Mouse (Mus musculus): ENCODE measurements around the gene Sema4d.

The Sema4d gene

DNA sequence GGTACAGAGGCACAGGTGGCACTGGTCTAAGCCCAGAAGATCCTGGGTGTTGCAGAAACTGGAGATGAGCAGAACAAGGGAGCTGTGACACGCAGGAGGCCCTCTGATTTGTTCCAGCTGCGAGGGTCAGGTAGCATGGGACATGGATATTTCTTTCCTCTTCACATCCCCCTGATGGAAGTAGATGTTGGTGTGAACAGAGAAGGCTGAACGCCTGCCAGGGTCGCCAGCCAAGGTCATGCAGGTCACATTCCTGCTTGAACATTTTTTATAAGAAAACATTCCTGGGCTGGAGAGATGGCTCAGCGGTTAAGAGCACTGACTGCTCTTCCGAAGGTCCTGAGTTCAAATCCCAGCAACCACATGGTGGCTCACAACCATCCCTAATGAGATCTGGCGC lies 66.2 kb downstream of the Sema4d start:
- DNase-seq (ENCODE audit: low spot score) = no peak

DNA sequence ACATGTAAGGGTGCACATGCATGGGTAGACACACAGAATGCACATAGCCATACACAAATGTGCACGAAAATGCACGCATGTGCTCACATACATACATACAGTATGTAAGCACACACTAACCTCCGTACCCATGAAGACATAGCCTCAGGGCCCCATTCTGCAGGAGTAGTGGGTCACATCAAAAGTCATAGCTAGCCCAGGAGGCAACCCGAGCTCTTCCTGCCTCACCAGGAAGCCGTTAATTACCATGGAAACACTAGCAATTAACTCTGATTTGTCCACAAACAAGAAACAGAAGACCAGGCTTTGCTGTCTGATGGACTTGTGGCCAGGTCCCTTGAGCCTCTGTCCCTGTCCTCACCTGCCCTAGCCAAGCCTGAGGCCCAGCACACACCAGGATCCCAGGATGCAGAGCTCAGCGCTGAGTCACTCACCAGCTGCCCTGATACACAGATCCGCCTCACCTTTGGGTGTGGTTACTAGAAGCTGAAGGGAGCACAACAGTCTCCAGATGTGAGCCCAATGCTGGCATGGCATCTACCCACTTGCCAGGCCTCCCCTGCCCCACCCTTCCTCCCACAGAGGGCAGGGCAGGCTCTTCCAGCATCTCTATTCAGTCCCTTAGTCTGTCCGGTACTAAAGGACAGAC lies 67.5 kb downstream of the Sema4d start:
- DNase-seq (ENCODE audit: low spot score) = no peak

DNA sequence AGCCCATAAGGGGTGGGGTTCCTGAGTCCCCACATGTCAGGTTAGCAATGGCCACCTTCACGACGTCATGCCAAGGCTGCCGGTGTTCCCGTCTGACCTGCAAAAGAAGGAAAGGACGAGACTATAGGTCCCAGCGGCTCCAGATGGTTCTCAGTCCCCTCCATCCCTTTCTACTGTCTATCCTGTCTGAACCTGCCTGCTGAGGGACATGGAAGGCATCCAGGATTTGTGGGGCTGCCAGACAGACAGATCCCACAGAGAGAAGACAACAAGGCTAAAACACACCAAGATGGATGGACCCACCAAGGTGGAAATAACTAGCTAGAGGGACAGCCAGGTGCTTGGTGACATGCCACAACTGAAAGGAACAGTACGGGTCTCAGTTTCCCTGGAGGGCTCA lies 68.1 kb downstream of the Sema4d start:
- DNase-seq (ENCODE audit: low spot score) = no peak

DNA sequence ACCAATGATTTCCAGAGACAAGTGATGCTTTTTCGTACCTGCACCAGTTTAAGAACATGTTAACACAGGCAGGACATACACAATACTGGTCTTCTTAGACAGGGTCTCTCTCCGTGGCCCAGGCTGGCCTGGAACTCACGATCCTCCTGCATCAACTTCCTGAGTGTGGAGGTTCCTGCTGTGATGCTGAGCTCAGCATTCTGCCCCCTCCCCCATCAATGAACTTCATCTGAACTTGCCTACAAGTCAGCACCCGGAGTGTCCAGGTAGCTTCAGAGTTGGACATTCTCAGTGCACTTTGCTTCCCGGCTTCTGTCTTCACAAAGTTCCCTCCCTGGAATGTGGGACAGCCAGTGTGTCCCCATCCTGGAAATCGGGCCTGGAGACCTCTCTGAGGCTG lies 69.0 kb downstream of the Sema4d start:
- DNase-seq (ENCODE audit: low spot score) = no peak

DNA sequence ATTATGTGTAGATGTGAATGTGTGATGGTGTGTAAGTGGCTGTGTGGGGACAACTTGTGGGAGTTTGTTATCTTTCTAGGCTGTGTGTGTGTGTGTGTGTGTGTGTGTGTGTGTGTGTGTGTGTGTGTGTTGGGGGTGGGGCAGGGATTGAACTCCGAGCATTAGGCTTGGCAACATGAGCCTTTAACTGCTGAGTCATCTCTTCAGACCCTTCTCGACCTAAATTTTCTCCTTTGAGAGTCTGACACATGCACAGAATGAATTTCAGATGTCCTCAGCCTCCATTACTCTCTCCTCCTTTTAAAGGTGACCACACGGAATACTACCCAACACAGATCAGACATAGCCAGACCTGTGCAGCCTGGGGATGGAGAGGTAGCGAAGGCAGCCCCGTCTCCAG lies 70.4 kb downstream of the Sema4d start:
- DNase-seq (ENCODE audit: low spot score) = no peak

DNA sequence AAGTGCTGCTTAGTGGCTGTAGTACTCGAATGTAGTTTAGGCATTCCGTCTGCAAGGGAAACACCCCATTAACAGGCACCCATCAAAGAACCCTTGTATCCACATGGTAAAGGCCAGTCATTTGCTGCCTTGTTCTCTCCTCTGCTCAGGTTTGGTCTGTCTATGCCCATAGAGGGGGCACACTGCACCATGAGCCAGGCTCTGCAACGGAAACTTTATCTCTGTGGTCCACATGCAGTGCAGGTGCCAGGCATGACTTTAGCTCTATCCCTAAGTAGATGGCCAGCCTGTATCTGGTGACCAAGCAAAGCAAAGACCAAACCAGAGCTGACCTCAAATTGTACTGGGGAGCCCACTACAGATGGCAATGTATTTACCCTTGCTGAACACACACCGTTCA lies 73.0 kb downstream of the Sema4d start:
- no peak for DNase-seq (ENCODE audit: low spot score)

DNA sequence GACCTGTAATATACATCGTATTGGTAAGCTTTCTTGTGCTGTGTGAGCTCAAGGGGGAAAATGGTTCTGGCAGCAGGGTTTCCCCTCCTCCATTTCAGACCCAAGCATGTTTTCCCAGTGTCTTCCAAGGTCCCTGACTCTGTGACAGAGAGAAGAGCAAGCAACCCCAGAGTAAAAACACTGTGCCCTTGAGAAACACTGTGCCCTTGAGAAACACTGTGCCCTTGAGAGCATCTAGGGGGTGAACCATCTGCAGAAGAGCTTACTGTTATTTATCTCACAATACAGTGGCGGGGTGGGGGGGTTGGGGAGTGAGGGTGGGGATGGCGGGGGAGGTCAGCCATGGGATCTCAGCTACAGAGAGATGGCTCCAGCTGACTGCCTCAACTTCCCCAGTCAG lies 74.3 kb downstream of the Sema4d start:
- no peak for DNase-seq (ENCODE audit: low spot score)

DNA sequence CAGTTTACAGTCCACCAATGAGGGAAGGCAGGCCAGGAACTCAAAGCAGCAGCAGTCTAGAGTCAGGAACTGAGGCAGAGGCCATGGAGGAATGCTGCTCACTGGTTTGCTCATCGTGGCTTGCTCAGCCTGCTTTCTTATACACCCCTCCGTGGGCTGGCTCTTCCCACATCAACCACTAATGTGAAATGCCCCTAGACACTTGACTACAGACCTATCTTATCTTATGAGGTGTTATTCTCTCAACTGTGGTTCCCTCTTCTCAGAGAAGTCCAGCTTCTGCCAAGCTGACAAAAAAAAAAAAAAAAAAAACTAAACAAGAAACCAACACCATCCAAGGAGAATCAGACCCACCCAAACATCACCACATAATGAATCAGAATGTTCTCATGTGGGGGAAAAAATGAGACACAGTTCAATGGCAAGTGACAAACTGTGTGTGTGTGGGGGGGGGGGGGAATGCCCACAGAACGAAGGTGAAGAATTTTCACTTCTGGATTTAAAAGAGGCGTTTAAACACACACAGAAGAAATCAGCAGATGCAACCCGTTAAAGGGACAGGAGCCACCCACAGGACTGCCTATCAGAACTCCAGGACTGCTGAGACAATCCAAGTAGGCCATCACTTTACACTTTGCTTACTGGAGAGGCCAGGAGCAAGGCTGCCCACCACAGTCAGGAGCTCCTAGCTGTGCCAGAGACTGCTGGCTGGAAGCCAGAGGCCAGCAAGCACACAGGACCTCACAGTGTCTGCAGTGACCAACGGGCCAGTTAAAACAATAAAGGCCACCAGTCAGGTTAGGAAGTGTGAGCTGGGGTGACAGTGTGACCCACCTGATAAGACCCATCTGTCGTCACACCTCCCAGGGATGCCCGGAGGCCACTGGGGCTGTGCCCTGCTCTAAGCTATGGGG lies 76.9 kb downstream of the Sema4d start:
- no peak for DNase-seq (ENCODE audit: low spot score)

DNA sequence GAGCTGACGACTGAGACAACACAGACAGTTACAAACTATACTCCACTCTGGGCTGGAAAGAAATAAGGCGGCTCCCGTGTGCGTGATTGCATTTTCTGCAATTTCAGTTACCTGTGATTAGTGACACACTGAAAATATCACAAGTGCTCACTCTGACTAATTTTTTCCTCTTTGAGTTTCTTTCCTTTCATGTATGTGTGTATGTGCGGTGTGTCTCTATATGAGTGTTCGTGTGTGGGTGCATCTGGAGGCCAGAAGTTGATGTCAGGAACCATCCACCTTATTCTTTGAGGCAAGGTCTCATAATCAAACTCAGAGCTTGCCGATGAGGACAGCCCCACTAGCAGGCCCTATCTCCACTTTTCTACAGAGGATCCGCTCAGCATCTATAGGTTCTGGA lies 81.5 kb downstream of the Sema4d start:
- no peak for DNase-seq (ENCODE audit: low spot score)

DNA sequence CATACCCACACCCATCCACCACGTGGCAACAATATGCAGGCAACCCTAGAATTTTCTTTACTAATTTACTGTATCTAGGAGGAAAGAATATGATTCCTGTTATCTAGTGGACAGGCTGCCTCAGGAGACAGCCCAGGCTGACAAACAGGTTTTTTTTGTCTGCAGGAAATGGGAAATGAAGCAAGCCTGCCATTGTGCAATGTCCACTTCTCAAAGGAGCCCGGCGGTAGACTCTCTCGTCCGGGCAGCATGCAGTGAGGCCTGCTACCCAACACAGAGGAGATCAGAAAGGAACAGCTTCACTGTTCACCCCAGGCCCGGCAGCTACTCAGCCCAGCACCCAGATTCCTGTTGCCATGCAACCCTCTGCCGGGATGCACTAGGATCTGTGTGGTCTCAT lies 82.8 kb downstream of the Sema4d start:
- no peak for DNase-seq (ENCODE audit: low spot score)

DNA sequence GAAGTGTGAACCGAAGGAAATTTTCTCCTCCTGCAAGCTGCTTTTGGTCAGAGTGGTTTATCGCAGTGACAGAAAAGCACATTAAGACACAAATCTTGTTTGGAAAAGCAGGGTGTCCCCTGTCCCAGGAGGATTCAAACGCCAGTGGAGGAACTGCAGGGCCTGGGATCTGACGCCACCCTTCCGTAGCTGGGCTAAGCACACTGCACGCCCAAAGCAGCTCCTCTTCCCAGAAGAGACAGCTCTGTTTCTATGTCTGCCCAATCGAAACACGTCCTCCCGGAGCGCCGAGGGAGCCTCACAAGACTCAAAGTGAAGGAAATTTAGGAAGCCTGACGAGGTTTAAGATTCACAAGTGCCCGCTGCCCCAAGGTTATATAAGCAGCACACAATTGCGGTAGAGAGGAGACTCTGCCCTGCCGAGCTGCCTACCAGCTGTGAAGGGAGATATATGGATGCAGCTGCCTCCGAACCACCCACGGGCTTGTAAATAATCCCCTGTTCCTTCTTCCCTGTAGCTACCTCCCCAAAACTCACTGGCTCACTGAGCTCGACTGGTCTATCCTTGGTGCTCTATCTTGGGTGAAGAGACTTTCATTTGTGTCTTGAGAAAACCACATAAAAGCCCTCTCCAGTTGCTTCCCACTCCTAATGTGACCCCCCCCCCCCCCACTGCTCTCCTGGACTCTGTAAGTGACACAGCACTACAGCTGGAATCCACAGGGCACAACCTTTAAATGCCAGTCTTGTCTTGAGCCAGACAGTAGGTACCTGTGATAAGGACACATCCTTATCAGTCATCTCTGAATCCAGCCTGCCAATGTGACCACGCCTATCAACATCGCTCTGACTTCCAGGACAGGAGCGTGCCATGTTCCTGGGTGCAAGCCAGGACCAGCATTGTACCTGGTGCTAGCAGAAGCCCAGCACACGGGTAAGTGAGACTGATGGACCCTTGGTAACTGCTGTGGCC lies 87.4 kb downstream of the Sema4d start:
- no peak for DNase-seq (ENCODE audit: low spot score)

DNA sequence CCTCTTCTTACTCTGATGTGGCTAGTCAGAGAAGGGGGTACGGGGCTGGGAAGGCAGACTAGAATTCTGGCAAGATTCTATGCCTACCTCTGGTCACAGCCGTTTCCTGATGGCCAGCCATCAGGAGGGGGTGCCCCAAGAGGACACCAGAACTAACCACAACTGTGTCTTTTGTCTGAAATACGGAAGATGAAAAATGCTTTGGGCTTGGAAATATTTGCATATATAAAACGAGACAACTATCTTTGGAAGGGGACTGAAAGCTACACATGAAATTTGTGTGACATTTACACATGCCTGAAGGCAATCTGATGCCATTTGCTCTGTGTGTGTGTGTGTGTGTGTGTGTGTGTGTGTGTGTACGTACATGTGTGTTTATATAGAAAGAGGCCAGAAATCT lies 89.7 kb downstream of the Sema4d start:
- no peak for DNase-seq (ENCODE audit: low spot score)

DNA sequence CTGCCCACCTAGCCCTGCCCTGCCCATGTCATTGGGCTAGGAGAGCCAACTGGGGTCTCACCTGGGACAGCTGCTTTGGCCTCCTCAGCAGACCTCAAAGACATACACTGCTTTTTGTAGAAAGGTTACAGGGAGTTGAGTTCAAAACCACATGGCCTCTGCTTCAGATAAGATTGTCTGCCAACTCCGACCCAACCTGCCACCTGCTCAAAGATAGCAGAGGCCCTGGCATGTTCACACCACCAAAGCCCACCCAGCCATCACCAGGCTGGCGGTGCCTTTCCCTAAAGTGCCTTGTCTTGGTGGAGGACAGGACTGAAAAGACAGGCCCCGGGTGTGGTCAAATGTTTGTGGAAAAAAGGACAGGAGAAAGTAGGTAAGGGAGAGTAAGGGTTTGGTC lies 95.2 kb downstream of the Sema4d start:
- DNase-seq (ENCODE audit: low spot score) = no peak

DNA sequence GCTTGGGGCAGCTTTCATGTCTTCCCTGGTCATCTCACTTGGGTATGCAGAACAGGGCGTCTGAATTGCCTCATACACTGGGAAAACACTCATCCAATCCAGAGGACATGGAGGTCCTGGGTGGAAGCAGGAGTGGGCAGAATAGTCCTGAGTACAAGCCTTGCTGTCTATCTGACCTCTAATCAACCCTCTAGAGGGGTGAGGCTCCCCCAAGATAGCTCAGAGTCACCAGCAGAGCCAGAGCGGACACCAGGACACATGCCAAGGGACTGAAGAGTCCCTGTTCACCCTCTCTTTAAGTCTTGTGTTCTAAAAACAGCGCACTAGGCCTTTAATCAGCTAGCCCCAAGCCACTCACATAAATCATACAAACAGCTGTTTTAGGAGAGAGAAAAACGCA lies 95.7 kb downstream of the Sema4d start:
- no peak for DNase-seq (ENCODE audit: low spot score)

DNA sequence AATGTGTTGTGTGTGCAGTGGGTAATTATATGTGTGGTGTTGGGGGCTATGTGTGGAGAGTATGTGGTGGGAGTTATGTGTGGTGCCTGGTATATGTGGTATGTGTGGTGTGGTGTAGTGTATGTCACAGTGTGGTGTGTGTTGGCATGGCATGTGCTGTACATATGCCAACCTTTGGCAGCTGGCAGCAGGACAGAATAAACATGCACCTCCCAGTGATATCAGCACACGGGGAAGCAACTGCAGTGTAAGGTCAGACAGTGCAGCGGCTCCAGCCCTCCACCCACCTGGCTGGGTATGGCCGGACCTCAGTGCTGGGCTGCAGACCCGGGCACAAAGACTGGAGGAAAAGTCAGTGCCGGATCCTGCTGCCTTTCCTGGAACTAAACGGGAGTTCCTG lies 96.1 kb downstream of the Sema4d start:
- no peak for DNase-seq (ENCODE audit: low spot score)

DNA sequence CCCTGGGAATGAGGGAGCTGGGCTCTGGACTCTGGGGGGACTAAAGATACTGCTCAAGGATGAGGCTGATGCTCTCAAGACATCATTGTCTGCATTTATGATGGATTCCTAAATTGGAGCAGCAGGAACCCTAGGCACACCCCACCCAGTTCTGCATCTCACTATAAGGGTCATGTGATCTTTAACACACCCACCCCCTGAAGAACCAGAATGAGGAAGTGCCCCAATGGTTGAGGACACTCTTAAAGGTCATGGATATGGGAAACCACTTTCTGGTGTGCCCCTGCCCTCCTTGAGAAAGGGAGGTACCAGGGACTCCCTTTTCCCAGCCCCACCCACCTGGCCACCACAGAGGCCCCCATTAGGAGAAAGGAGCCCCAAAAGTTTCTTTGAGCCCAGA lies 97.1 kb downstream of the Sema4d start:
- no peak for DNase-seq (ENCODE audit: low spot score)

DNA sequence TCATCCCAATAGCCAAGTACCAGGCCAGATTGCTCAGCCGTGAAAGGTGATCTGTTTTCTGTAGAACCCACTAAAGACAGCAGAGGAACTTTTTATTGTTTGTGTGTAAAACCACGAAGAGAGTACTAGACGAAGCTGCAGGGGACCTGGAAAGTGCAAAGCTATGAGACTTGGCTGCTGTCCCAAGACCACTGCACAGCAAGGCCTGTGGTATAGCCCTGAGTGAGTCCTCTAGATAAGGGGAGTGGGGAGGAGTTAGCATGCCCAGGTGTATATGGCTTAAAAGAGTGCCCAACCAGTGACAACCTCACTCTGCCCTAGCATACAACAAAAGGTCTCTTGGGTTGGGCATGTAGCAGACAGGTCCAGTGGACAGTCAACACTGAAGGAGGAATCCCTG lies 104.9 kb downstream of the Sema4d start:
- no peak for DNase-seq (ENCODE audit: low spot score)

DNA sequence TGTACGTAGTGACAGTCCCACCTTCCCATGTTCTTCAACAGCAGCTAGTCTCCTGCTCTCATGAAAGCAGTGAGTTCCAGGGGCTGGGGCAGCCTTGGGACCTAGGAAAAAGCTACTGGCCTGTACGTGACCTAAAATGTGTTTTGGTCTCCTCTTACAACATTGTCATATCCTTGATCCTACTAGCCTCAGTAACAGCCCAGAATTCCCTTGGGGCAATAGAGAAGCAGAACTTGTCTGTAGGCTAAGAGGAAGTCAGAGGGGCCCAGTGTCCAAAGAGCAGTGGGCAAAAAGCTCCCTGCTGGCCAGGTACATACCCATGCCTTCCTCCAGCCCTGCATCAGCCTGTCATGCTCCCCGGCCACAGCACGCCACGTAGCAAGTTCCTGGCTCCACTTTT lies 106.6 kb downstream of the Sema4d start:
- no peak for DNase-seq (ENCODE audit: low spot score)

DNA sequence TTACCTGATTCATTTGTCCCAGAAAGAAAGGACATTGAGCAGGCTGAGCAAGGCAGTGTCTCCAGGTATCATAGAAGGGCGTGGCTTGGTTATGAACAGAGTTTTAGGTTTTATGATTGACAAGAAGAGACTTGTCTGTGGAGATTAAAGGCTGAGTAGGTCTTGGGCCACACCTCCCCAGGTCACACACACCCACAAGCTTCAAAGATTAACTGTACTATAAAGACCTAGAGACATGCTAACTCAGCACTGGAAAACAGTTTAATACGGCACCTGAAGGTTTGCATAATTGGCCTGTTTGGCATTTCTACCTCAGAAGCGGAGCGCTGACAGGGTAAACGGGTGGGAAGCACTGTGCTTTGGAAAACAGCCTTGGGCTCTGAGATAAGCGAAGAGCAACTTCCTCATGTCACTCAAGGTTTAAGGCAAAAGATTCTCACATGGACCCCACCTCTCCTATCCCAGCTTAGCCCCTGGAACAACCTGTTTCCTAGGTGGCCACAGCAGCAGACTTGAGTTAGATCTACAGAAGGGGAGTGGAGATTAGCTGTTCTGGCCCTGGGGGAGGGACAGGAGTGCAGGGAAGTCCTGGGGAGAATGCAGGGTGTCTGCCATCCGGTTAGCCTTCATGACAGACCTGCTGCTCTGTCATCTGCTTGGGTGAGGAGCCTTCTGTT lies 108.1 kb downstream of the Sema4d start:
- DNase-seq (ENCODE audit: low spot score) = no peak

DNA sequence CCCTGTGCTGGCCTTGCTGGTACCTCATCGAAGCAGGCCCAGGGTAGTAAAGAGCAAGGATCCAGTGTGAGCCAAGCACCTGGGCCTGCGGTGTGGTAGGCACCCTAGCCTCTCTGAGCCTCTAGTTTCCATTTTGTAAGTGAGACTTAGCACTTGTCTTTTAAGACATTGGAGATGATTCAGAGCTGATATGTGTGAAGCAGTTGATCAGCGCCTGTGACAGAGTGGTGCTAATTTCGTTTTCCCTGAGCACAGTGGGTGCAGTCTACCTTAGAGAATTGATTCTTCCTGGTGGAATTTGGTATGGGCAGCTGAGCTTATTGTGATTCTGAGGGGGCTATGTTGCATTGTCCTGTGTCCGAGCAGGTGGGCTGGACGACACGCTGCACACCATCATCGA lies 111.9 kb downstream of the Sema4d start:
- DNase-seq (ENCODE audit: low spot score) = no peak

DNA sequence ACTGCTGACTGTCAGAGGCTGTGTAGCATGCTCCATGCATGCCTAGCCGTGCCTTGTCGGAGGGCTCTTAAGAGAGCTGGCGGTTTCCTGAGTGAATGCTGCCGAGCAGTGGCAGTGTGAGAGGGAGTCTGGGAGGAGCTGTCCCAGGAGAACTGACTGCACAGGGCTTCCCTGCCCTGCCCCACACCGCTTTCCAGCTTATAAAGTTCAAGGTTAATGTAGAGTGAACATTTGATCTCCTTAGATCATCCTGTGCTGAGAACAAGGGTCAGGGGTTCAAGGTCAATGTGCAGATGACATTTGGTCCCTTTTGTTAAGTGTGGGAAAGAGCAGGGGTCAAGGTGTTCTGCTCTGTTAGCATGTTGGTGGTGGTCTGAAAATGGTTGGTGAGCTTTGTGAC lies 112.5 kb downstream of the Sema4d start:
- no peak for DNase-seq (ENCODE audit: low spot score)

DNA sequence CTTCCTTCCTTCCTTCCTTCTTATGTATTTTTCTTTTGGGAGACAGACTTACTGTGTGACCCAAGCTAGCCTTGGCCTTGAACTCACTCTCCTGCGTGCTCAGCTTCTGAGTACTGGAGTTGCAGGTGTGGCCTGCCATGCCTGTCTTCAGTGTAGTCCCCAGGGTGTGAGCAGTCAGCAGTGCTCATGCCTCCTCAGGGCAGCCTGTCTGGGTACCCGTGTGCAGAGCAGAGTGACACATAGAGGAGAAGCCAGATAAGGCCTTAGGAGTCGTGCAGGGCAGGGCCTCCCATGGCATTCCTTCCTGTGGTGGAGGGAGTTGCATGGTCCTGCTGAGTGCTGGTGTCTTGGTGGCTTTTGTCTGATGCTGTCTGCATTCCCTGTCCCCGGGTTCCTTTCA lies 114.2 kb downstream of the Sema4d start:
- DNase-seq (ENCODE audit: low spot score) = no peak

Measured in layer of hippocampus, adult 9-10 months (tissue).